Mouse (Mus musculus) spleen, adult 2 months (tissue): Measurements from ENCODE around the gene Pgm3.

Experiments used
- CTCF ChIP-seq: fragments of 200-500 bp; IDR thresholded peaks from 2 replicates; pipeline ENCODE4 v1.5.1; 2011; ENCODE audit warnings: mild to moderate bottlenecking, inconsistent platforms; ENCODE audit not compliant: insufficient read depth, insufficient read length, insufficient replicate concordance; ENCODE audit errors: extremely low read depth
- POLR2A ChIP-seq: fragments of 200-500 bp; IDR thresholded peaks from 2 replicates; pipeline ENCODE4 v1.6.1; 2011; ENCODE audit warnings: low read depth, low read length, inconsistent platforms

- no peak for TF ChIP-seq CTCF
- no peak for TF ChIP-seq POLR2A
These were observed 47.9 kb upstream of the Pgm3 start for GRCm38 (mm10) chr9:86619341-86620139.
